Mouse (Mus musculus): ENCODE results near the gene Gm20388.
A peak's percentile ranks its signal among the peaks of the same experiment; 100 is the strongest.

The Gm20388 gene

GRCm38 (mm10) chr8:121484072-121484782, 1573.6 kb downstream of the Gm20388 start:
- DNase-seq (ENCODE audit: extremely low spot score, low spot score), result no peak

GRCm38 (mm10) chr8:121491633-121492032, 1581.0 kb downstream of the Gm20388 start:
- no peak for DNase-seq (ENCODE audit: extremely low spot score, low spot score)

- no peak for DNase-seq (ENCODE audit: extremely low spot score, low spot score)
Measured at GRCm38 (mm10) chr8:121497621-121498020, 1587.0 kb downstream of the Gm20388 start.

GRCm38 (mm10) chr8:121511751-121512150, 1601.1 kb downstream of the Gm20388 start:
- no peak for DNase-seq (ENCODE audit: extremely low spot score, low spot score)

GRCm38 (mm10) chr8:121513429-121513828, 1602.8 kb downstream of the Gm20388 start:
- peak; percentile 89 for DNase-seq (ENCODE audit: extremely low spot score, low spot score)

GRCm38 (mm10) chr8:121525111-121525818, 1614.6 kb downstream of the Gm20388 start:
- DNase-seq (ENCODE audit: extremely low spot score, low spot score), result no peak

GRCm38 (mm10) chr8:121526811-121527550, 1616.3 kb downstream of the Gm20388 start:
- DNase-seq (ENCODE audit: extremely low spot score, low spot score), result no peak

- no peak for DNase-seq (ENCODE audit: extremely low spot score, low spot score)
Measured at GRCm38 (mm10) chr8:121527751-121528150, 1617.1 kb downstream of the Gm20388 start.

GRCm38 (mm10) chr8:121528790-121529189, 1618.1 kb downstream of the Gm20388 start:
- DNase-seq (ENCODE audit: extremely low spot score, low spot score), result no peak

GRCm38 (mm10) chr8:121530639-121531038, 1620.0 kb downstream of the Gm20388 start:
- no peak for DNase-seq (ENCODE audit: extremely low spot score, low spot score)

GRCm38 (mm10) chr8:121532381-121532780, 1621.7 kb downstream of the Gm20388 start:
- DNase-seq (ENCODE audit: extremely low spot score, low spot score), result peak; percentile 66

GRCm38 (mm10) chr8:121541862-121542261, 1631.2 kb downstream of the Gm20388 start:
- no peak for DNase-seq (ENCODE audit: extremely low spot score, low spot score)

GRCm38 (mm10) chr8:121542901-121543300, 1632.3 kb downstream of the Gm20388 start:
- DNase-seq (ENCODE audit: extremely low spot score, low spot score), result no peak

- no peak for DNase-seq (ENCODE audit: extremely low spot score, low spot score)
Measured at GRCm38 (mm10) chr8:121544276-121544785, 1633.7 kb downstream of the Gm20388 start, which contains the start of gene 1700018B08Rik. Gene 1700018B08Rik (minus strand): TSS chr8:121544320.

- no peak for DNase-seq (ENCODE audit: extremely low spot score, low spot score)
Measured at GRCm38 (mm10) chr8:121544936-121545335, 1634.3 kb downstream of the Gm20388 start.

GRCm38 (mm10) chr8:121547132-121547531, 1636.5 kb downstream of the Gm20388 start:
- peak; percentile 82 for DNase-seq (ENCODE audit: extremely low spot score, low spot score)

GRCm38 (mm10) chr8:121550056-121550455, 1639.4 kb downstream of the Gm20388 start:
- DNase-seq (ENCODE audit: extremely low spot score, low spot score), result no peak

- no peak for DNase-seq (ENCODE audit: extremely low spot score, low spot score)
Measured at GRCm38 (mm10) chr8:121551065-121551985, 1640.7 kb downstream of the Gm20388 start.

- DNase-seq (ENCODE audit: extremely low spot score, low spot score), result no peak
Measured at GRCm38 (mm10) chr8:121552506-121552905, 1641.9 kb downstream of the Gm20388 start.

GRCm38 (mm10) chr8:121553831-121554475, 1643.3 kb downstream of the Gm20388 start:
- no peak for DNase-seq (ENCODE audit: extremely low spot score, low spot score)
